Mouse (Mus musculus) adrenal gland, postnatal 4 days (tissue): ENCODE measurements around the gene Trex1. TPM values are rescaled to one million over a fixed set of nuclear protein-coding genes. Genes with fewer than 3 reads are reported as not detected.

Source experiments
- DNase-seq, 2 experiments: peaks; one replicate each; pipeline ENCODE4 v3.0.0; 2021 to 2022; ENCODE audit warnings: low spot score in 2 of 2, mixed read lengths in 2 of 2
- long read RNA-seq, 2 experiments: library from polyadenylated mRNA; stranded (forward); transcript quantifications; one replicate each; pipeline ENCODE4 v2.0.0; 2021
- total RNA-seq, 2 experiments: library from RNA; stranded (reverse); gene quantifications; 2 replicates each; pipeline ENCODE4 v1.2.3; 2021

Gene Trex1
- total RNA-seq, result 10 to 100 TPM; 21.6 to 23.6 TPM
- long read RNA-seq, experiment 1, partial matches to known transcripts, result 0 of 7 reads
- long read RNA-seq, experiment 1, other reads (novel, unspliced or antisense), result 0 of 7 reads
- long read RNA-seq, experiment 2, transcript Trex1-201 (2 exons, 1,084 nt), result minor isoform, 6 of 17 reads
- long read RNA-seq, experiment 2, transcript Trex1-202 (2 exons, 1,054 nt), result major isoform, 11 of 17 reads
- long read RNA-seq, experiment 2, partial matches to known transcripts, result 0 of 17 reads
- long read RNA-seq, experiment 2, other reads (novel, unspliced or antisense), result 0 of 17 reads

DNA sequence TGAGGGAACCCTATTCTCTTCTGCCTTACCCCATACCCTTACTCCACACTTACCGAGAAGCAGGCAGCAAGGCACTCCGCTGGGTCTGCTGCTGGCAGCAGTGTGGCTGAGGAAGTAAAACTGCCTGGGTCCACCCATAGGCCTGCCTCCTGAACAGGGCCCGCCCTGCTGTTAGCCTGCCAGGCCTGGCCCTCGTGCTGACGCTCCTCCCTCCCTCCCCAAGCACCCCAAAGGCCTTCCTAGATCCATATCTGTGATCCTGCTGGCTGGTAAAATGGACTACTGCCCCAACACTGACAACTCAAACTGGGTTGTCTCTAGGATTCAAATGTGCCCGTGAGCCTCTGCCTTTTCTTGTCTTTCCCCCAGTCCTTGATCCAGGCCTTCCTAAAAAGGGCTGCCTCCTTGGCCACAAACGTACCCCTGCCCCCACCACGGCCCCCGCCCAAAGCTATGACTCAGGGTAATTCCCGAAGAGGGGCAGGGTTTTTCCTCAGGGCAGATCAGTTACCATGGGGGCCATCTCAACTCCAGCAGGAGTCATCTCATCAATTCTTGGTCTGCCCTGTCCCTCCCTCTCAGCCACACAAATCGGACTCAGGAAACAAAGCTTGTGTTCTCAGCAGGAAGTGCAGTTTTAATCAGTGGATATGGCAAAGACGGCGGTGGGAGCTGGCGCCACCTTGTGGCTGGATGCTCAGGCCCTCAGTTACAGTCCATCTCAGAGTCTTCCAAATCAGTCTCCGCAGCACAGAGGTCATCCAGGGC, at the start of gene Trex1:
Gene Trex1 (minus strand): TSS at position 599 of the 768 bp plus-strand sequence.
- DNase-seq, result peak; percentile 53 to 76

DNA sequence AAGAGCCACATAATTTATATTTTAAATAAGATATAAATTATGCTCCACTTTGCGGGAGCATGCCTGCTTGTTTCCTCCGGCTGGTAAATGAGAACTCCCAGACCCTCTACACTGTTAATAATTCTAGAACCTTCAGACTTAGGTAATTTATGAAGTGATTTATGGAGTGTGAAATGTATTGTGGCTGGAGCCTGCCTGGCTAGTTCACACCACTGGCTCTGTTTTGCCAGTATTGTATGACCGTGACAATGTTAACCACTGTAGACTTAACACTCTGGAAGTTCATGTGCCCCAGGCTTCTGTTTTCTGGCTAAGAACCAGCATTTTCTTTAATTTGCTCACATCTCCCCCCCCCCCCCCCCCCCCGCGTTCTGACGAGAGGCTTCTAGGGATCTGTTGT, 47.8 kb upstream of the Trex1 start:
- DNase-seq, result no peak

DNA sequence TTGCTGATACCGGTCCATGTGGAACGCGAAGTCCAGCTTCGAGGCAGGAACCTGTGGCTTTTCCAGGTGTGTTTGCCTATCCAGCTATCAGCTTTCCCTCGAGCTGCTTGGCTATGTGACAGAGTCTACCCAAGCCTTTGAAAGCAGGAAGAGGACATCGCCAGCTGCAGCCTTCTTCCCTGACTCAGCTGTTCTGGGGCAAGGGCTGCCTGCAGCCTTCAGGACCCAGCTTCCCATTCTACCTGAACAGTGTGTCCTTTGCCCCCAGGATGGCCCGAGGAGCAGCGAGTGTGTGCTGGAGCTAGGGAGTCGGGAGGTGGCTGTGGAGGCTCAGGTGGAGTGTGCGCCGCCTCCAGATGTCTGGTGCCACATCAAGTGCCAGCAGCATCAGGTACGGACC, 46.1 kb upstream of the Trex1 start:
- no peak for DNase-seq

GRCm38 (mm10) chr9:109105011-109105410, 45.5 kb upstream of the Trex1 start:
- peak in 1 of 2 experiments; percentile 49 for DNase-seq

GRCm38 (mm10) chr9:109104083-109104482, 44.5 kb upstream of the Trex1 start:
- DNase-seq, result no peak

- peak; percentile 55 to 73 for DNase-seq
Observed at GRCm38 (mm10) chr9:109103250-109103649, 43.7 kb upstream of the Trex1 start.

DNA sequence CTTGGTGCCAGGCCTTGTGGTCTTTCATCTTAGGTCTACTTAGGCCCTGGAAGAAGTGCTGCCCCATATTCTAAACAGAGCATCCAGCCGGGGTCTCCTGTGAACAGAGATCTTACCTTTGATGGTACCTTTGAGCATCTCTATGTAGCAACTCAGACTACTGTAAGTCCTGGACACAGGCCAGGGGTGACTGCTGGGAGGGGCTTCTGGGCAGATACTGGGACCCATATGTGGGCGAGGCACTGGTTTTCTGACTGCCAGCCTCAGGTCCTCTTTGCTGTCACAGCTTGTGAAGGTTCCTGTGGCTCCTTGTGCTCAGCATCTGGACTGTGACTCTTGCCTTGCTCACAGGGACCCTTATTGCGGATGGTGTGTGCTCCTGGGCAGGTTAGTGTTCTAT, 43.0 kb upstream of the Trex1 start:
- no peak for DNase-seq

DNA sequence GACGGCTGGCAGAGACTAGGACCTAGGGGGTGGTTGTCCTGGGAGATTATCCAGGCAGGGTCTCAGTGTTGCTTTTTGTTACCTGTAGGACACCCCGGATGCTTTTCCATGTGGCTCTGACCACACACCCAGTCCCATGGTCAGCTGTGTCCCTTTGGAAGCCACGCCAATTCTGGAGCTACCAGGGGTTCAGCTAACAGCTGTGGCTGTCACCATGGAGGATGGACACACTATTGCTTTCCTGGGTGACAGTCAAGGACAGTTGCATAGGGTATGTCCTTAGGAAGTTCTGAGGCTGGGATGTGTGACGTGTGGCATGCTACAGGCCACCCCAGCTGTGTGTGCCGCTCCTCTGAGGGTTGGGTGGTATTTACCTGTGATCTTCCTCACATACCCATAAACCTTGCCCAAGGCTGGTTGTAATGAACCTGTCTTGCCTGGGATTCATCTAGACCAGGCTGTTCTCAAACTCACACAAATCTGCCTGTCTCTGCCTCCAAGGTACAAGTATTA, 42.5 kb upstream of the Trex1 start:
- DNase-seq, result no peak

DNA sequence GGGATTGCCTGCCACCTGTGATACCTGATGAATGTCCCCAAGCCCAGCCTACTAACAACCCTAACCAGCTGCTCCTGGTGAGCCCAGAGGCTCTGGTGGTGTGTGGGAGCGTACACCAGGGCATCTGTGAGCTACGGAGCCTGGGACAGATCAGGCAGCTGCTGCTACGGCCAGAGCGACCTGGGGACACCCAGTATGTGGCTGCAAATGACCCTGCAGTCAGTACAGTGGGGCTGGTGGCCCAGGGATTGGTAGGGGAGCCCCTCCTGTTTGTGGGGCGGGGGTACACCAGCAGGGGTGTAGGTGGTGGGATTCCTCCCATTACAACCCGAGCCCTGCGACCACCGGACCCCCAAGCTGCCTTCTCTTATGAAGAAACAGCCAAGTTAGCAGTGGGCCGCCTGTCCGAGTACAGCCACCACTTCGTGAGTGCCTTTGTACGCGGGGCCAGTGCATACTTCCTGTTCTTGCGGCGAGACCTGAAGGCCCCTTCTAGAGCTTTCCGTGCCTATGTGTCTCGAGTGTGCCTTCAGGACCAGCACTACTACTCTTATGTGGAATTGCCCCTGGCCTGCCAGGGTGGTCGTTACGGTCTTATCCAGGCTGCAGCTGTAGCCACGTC, 40.9 kb upstream of the Trex1 start:
- no peak for DNase-seq

GRCm38 (mm10) chr9:109098969-109099368, 39.4 kb upstream of the Trex1 start:
- no peak for DNase-seq

GRCm38 (mm10) chr9:109098366-109098765, 38.8 kb upstream of the Trex1 start:
- no peak for DNase-seq

DNA sequence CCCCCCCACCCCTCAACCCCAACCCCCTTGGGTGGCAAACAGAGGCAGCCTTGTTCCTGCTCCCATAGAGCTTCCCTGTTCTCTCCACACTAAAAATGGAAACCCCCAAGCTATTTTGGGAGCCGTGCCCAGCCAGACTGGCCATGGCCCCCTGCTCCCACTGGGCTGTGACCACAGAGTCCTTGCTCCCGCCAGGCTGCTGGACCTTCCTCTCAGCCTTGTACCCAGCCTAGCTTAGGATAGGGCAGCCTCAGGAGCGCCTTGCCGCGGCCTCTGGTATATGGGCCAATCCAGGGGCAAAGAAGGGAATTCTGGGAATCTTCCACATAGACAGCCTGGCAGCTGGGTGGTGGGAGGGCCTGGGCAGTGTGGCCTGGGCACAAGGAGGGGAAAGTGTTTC, 38.3 kb upstream of the Trex1 start:
- peak in 1 of 2 experiments; percentile 51 for DNase-seq

GRCm38 (mm10) chr9:109097291-109097690, 37.8 kb upstream of the Trex1 start:
- DNase-seq, result no peak

GRCm38 (mm10) chr9:109096856-109097255, 37.3 kb upstream of the Trex1 start:
- DNase-seq, result no peak

DNA sequence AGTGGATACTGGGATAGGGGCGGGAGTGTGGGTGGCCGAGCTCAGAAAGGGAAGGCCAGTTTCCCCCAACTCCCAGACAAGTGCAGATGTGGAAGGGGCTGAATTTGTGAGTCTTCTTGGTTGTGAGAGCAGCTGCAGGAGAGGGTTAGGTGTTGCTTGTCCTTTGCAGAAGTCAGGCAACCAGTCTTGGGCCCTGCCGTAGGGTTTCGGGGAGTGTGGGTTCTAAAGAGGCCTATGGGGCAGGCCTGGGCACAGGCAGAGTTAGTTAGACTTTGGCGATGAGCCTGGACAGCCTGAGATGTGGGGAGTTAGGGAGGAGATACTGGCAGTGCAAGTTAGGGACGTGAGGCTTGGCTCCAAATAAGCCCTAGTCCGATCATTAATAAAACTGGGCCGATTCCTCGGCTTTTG, 36.7 kb upstream of the Trex1 start:
- DNase-seq, result no peak

DNA sequence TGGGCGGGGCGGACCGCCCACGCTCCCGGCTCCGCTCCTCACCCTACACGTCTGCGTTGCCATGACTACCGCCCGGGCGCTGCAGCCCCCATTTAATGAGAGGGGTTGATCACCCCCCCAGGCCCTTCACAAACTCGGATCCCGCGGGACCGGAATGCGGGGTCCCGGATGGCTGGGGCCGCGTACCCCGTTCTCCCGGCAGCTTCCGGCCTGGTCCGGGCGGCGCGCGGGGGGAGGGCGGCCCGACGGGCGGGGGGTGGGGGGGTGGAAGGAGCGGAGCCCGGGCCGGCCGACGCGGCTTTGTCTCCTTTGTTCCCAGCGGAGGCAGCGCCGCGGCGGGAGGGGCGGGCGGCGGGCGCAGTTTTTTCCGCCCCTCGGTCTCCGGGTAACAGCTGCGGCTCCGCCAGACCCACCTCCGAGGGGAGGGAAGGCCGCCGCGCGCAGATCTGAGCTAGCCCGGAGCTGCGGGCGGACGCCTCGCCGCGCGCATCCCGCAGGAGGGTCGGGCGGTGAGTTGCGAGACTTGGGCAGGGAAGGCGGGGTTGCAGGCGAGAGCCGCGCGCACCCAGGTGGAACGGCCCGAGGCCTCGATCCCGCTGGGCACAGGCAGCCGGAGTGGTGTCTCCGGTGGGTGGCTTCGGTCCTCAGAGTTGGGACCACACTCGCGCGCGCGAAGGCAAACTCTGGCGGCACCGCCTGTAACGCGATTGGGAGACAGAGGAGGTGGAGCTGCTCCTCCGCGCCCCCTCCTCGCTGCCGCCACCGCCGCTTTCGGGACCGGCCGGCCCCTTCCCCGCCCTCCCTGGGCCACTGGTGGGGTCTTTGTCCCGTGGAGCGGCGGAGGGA, 35.8 kb upstream of the Trex1 start, which contains the start of gene Plxnb1:
Gene Plxnb1 (plus strand): TSS at position 253 of the 846 bp plus-strand sequence.
- DNase-seq, result peak; percentile 54 to 56

GRCm38 (mm10) chr9:109094553-109095136, 35.1 kb upstream of the Trex1 start:
- DNase-seq, result no peak

DNA sequence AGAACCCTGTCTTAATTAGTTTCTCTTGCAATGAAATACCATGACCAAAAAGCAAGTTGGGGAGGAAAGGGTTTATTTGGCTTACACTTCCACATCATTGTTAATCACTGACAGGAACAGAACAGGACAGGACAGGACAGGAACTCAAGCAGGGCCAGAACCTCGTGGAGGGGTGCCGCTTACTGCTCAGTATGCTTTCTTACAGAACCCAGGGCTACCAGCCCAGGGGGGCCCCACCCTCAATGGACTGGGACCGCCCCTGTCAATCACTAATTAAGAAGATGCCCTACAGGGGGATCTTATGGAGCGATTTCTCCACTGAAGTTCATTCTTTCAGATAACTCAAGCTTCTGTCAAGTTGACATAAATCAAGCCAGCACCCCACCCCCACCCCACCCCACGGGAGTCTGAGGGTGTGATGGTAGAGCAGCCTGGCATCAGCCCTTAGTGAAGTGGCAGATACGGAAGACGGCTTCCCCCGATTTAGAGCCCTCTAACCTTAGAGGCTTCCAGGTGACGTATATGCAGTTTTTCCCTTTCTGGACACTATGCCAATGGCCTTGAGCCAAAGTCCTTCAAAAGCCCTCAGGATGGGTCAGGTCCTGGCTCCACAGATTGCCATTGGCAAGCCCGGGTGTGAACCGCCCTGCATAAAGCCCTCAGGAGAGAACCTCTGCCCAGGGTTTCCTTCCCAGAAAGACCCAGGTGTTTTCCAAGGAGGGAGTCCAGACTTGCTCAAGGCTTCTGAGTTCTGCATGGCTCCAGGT, 34.4 kb upstream of the Trex1 start:
- DNase-seq, result no peak

DNA sequence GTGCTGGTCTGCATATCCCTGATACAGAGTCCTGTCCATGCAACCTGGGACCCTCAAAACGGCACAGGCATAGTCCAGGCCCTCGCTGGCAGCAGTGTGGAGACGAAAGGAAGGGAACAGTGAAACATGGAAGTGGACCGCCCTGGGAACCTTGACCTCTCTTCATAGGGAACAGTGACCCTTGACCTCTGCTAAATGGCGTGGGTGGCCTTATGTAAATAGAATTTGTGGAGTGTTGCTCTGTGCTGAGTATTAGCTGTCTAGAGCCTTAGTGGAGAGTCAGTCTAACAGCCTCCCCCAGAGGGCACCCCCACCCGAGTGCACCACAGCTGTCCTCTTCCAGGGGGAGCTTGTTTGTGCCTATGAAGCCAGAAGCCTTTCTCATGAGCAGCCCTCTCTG, 33.3 kb upstream of the Trex1 start:
- DNase-seq, result no peak

GRCm38 (mm10) chr9:109091802-109092201, 32.3 kb upstream of the Trex1 start:
- no peak for DNase-seq
